Mouse (Mus musculus): ENCODE results near the gene Adam17.
A peak's percentile ranks its signal among the peaks of the same experiment; 100 is the strongest.

Adam17 gene

DNA sequence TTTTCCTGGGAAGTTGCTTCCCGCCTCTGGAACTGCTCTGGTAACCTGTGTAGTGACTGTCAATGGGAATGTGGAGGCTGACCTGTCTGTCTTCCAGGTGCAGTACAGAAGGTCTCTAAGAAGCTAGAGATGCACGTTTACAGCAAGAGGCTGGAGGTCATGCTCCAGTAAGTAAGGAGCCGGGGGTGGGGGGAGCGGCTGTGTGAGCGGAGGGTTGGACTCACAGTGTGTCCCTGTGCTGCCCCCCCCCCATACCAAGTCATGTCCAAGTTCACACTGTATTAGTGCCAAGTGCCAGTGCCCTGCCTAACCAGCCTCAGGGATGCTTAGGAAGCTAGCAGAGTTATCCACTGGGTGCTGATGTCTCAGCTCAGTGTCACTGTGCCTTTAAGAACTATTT lies 61.2 kb downstream of the Adam17 start:
- no peak for DNase-seq (ENCODE audit: low read depth)

DNA sequence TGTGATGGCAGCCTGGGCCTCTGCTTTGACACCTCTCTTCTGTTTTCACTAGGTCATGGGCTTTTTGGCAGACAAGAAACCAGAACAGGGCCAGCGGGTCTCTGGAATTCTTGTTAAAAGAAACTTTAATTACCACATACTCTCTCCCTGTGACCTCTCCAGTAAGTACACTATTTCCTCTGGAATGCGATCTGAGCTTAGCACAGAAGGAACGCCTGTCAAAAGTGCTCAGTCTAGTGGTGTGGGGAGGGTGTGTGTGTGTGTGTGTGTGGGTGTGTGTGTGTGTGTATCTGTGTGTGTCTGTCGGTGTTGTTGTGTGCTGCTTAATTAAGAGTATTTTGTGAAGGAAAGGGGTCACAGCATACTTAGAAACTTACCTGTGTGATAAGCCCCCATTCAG lies 66.7 kb downstream of the Adam17 start:
- no peak for DNase-seq (ENCODE audit: low read depth)

DNA sequence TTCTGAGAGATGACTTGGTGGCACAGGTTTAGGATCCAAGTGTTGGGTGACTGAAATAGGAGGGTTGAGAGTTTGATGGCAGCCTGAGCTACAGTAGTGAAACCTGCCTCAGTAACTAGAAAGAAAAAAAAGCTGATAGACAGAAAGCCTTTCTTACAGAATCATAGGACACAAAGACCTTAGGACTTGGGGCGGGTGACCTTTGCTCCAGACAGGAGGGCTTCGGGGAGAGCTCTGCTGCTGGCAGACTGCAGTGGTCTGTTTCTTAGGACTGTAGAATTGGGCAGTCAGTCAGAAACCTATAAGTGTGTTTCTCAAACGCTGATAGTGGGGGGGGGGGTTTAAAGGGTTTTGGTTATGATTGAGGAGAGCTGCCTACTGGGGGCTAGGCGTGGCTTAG lies 67.7 kb downstream of the Adam17 start:
- no peak for DNase-seq (ENCODE audit: low read depth)

DNA sequence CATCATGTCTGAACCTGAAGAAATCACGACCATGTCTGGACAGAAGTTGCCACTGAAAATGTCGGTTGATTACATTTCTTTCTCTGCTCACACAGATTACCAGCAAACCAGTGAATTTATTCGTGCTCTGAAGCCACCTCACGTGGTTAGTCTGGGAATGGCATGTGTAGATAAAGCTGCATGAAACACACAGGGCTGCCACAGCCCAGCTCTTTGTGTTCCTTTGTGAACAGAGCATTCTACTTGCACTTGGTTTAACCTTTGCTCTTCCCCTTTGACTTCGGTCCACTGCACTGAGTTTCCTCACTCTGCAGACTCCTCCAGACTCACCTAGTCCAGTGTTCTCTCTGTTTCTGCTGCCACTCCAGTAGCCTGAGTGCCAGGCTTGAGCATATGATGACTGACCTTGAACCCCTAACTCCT lies 71.1 kb downstream of the Adam17 start:
- DNase-seq (ENCODE audit: low read depth): peak; percentile 34

DNA sequence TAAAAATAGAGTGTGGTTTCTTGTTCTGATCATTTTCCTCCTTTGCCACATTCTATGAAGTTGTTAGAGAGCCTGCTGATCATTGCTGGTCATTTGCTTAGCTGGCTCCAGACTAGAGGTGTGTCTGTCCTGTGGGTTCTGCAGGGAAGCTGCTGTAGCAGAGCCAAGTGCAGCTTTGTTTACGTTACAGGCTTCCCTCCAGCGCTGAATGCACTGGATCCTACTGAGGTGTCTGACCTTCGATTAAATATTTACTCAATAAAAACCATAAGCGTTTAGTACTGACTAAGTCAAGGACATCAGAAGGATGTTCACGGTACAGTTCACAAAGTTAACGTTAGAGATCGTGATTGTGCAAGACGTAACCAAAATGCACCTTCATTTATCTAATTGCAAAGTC lies 71.5 kb downstream of the Adam17 start:
- no peak for DNase-seq (ENCODE audit: low read depth)

DNA sequence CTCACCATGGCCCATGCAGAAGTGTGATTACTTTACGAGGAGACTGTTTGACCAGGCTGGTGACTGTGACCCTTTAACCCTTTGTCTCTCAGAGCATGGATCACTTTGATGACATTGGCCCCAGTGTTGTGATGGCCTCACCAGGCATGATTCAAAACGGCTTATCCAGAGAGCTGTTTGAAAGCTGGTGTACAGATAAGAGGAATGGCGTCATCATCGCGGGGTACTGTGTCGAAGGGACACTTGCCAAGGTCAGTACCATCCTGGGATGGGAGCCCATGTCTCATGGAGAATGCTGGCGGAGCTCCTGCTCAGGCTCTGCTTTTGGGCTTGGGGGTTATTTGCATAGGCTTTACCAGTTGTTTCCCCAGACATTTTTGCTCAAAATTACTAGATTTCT lies 72.1 kb downstream of the Adam17 start:
- DNase-seq (ENCODE audit: low read depth): no peak

DNA sequence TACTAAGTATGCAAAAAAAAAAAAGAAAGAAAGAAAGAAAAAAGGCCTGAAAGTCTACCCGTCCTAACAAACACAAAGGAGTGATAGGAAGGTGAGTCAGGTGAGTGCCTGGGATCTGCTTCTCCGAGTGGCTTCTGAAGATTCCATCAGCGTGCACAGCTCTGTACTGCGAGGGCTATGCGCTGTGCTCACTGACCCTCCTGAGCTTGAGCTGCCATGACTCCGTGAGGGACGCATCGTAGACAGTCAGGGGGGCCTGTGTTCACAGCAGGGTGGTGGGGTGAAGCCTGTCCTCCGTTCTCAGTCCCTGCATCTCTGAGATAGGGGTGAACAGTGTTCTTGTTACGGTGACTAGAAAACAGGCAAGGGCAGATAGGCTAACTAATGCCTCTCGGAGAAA lies 74.6 kb downstream of the Adam17 start:
- DNase-seq (ENCODE audit: low read depth): no peak

DNA sequence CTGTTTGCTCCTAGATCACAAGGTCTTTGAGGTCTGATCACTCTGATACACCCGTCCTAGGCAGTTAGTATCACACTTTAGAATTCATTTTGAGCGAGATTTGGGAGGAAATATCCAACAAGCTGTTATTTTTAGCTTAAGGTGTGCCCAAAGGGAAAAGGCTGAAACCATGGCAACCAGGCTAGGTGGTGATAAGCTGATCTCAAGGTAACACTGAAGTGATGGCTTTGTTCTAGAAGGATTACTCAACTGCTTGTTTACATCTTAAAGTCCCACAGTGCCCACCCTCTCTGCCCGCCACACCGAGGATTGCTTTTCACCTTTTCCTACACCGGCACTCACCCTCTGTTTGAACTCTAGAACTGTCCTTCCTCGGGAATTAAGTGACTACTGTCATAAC lies 83.8 kb downstream of the Adam17 start:
- DNase-seq (ENCODE audit: low read depth): no peak

DNA sequence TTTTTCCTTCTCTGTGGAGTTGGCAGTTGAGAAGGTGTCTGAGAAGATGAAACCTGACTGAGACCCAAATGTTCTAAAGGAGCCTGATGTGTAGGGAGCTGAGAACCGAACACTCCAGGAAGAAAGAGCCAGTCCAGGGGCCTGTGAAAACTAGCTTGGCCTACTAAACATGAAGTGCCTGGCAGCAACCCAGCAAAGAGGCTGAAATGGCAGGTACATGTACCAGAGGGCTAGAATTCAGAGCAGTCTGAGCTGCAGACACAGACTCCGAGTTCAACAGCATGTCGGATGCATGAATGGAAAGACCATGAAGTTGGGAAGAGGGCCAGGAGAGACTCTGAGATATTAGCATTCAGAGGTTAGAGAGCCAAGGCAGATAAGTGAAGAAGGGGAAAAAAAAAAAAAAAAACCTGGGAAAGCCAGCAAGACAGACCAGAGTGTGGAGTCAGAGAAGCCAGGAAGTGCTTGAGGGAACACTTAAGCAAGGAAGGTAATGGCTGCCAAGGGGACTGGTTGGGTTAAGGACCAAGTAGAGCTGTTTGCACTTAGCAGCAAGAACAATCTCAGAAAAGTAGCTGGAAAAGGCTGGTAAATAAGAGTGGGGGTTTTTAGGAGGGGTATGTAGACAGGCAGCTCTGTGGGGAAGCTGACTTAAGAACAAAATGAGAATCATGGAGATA lies 84.6 kb downstream of the Adam17 start:
- DNase-seq (ENCODE audit: low read depth): no peak

DNA sequence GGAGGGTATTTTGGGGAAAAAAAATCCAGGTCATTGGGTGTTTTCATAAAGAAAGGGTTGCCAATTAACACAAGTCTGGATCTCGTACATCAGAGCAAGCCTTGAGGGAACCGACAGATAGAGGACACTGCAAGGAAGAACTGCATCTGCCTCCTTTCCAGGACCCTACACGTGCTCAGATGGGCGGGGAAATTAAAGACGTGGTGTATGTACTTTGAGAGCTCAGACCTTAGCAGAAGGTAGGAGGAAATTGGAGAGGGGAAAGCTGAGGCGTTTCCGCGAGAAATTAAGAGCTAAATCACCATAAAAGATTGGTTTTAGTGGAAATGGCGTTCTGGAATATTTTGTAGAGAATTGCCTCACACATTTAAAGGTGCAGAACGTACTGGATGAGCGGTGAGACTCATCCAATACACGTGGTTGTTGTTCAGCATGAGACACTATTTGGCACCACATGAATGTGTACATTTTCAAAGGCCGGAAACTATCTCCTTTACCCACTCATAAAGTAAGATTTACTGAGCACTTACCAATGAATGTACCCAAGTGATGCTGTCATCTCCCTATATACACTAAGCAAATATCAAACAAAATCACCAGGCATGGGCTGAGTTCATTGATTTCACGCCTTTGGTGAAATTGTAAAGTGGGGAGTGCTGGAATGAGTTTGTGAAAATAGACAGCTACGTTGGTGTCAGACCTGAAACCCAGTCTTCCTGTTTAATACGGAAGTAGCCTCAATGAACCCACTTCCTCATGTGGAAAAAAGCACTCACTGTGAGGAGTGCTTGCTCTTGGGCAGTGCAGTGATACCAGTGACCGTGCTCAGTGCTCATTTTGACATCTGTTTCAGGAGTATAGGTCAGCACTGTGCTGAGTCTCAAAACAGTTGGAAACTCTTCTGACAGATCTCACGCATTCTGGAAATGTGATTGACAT lies 86.5 kb downstream of the Adam17 start:
- DNase-seq (ENCODE audit: low read depth): peak; percentile 42

DNA sequence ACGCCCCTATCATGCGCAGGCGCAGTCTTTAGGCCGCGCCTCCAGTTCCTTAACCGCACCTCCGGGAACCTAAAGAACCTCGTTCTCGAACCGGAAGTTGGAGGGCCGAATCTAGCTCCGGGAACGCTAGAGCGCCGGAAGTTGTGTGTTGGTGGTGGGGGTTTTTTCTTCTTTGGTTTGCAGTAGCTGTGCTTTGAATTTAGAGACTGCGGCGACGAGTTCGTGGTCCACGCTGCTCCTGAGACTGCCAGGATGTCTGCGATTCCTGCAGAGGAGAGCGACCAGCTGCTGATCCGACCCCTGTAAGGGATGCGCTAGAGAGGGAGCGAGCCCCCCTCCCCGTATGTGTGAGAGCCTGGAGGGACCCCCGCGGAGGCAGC lies 87.2 kb downstream of the Adam17 start, which contains the start of gene Itgb1bp1:
TSS of gene Itgb1bp1 (minus strand) at position 42 of the 380 bp plus-strand sequence.
- DNase-seq (ENCODE audit: low read depth): peak; percentile 98

DNA sequence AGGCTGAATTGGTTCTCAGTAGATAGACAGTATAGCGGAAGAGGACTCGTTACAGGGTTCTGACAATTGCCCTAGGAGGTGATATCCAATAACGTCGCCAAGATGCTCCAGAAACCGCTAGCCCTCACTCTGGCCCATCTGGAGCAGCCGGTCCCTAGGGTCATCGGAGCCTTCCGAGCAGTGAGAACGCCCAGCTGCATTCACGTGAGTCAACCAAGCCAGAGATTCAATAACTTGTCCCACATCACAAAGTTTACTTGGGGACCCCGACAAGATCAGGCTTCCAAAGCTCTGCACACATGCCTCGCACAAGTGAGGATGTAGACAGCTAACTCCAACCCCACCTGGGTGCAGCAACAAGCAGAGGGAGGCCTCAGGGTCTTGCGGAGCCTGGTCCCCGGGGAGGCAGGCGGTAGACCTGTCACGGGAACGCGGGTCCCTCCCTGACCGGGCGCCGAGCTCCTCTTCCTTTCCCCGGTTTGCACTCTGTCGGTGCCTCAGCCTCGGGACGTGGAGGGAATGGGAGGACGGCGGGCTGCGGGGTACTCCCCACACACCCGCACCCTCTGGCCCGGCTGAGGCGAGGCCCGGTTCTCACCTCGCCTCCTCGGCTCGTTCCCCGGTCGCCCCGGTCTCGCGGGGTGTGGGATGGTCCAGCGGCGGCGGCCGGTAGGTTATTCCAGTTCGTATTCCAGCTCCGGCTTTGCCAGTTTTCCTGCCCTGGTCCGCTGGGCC lies 87.8 kb downstream of the Adam17 start:
- DNase-seq (ENCODE audit: low read depth): no peak

DNA sequence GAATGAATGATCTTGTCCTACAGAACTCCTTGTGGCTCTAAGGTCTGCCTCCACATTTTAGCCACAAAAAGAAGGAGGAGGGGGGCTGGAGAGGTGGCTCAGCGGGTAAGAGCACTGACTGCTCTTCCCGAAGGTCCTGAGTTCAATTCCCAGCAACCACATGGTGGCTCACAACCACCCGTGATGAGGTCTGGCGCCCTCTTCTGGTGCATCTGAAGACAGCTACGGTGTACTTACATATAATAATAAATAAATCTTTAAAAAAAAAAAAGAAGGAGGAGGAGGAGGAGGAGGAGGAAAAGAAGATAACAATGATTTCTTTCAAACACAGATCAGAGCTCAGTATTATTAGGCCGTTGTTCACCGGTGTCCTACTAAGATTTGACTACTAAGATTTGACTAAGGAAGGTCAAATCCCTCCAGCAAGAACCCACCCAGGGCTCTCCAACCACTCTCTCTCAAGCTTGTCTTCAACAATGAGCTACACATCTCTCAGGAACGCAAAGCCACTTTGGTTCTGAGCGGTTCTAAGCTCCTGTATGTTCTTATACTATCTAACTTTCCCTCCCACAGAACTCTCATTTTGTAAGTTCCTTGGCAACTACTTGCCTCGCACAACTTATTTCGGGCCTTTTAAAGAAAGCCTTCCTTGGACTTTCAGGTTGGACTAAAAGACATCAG lies 88.5 kb downstream of the Adam17 start, which contains the start of gene Cpsf3:
TSS of gene Cpsf3 (plus strand) at position 631 of the 681 bp plus-strand sequence.
- no peak for DNase-seq (ENCODE audit: low read depth)

DNA sequence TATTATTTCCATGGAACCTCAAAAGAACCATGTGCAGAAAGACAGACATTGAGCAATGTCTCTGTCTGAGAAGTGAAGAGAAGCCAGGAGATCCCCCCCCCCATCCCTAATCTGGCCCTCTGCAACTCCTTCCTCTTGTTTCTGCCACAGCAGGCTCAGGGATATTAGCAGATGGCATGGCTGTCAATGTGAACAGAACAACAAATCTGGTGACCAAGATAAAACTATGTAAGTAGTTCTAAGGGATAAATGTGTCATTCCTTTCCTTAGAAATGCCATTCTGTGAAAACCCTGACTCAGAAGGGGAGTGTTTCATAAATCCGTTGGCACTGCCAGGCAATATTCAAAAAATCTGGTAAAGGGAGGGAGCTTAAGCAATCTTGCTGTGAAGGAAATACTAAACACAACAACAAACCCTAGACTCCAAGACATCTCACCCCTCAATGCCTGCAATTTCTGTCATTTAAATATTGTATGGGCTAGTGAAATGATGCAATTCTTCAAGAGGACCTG lies 96.0 kb downstream of the Adam17 start:
- no peak for DNase-seq (ENCODE audit: low read depth)

DNA sequence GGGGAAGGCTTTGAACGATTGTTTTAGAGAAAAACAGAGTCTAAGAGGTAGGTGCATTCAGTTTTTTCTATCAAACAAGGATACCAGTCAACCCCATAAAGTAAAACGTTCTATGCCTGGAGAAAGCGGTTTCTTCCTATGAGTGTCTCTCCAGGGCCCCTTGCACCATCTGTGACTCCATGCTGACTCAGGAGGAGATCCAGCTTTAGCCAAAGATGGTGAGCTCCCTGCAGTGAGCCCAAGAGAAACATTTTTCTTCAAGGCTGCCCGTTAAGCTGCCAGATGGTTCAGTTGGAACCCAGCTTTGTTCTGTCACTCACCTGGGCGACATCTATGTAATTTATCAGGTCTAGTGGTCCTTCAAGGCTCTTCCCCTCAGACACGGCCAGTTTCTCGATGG lies 99.0 kb downstream of the Adam17 start:
- no peak for DNase-seq (ENCODE audit: low read depth)

Data from c-Kit-positive CD71-positive TER-119-negative erythroid progenitor cells, embryonic 14.5 days (primary cell).